Mouse (Mus musculus) neural tube, embryonic 11.5 days (tissue): ENCODE data around the gene Gck. TPM values are rescaled to one million over a fixed set of nuclear protein-coding genes. Genes with fewer than 3 reads are reported as not detected.

Source experiments
- ATAC-seq: fragments of 200-750 bp; cut with Nextera tagmentation; 2 replicates; pipeline ENCODE4 v1.8.0; 2017; ENCODE audit warnings: moderate number of reproducible peaks, mild to moderate bottlenecking, moderate TSS enrichment, moderate library complexity; ENCODE audit not compliant: insufficient read depth, low FRiP score, low TSS enrichment
- DNase-seq: peaks from one replicate; pipeline ENCODE4 v3.0.0-alpha.2; 2015; ENCODE audit warnings: low spot score
- H3K27ac ChIP-seq: fragments of 300-500 bp; sonication (generic); 2 replicates; pipeline ENCODE4 v1.5.1; 2014; ENCODE audit warnings: low read depth, mild to moderate bottlenecking, low read length
- H3K27me3 ChIP-seq: fragments of 300-500 bp; sonication (generic); 2 replicates; pipeline ENCODE4 v1.6.1; 2014; ENCODE audit warnings: mild to moderate bottlenecking, low read length, mixed read lengths; ENCODE audit not compliant: control insufficient read depth, insufficient read depth
- H3K36me3 ChIP-seq: fragments of 300-500 bp; sonication (generic); 2 replicates; pipeline ENCODE4 v1.6.1; 2014; ENCODE audit warnings: mild to moderate bottlenecking, low read length, moderate library complexity, mixed read lengths; ENCODE audit not compliant: control insufficient read depth, insufficient read depth
- H3K4me1 ChIP-seq: fragments of 300-500 bp; sonication (generic); 2 replicates; pipeline ENCODE4 v1.6.1; 2014; ENCODE audit warnings: low read length, mixed read lengths; ENCODE audit not compliant: control insufficient read depth, insufficient read depth
- H3K4me2 ChIP-seq: fragments of 300-500 bp; sonication (generic); 2 replicates; pipeline ENCODE4 v1.6.1; 2014; ENCODE audit warnings: low read depth, mild to moderate bottlenecking, moderate library complexity
- H3K4me3 ChIP-seq: fragments of 300-500 bp; sonication (generic); 2 replicates; pipeline ENCODE4 v1.5.1; 2014; ENCODE audit warnings: low read depth, low read length
- H3K9ac ChIP-seq: fragments of 300-500 bp; sonication (generic); 2 replicates; pipeline ENCODE4 v1.6.1; 2014; ENCODE audit warnings: mild to moderate bottlenecking, low read length
- H3K9me3 ChIP-seq: fragments of 300-500 bp; sonication (generic); 2 replicates; pipeline ENCODE4 v1.6.1; 2016; ENCODE audit warnings: low read length; ENCODE audit not compliant: control insufficient read depth
- WGBS: fragments of 180-500 bp; shearing (Covaris S2); extraction: QIAGEN DNeasy Blood & Tissue Kit; methylation state at CpG from one replicate; pipeline ENCODE4 v1.1.7; 2014; 5-methylcytosine and 5-hydroxymethylcytosine counted together
- polyA plus RNA-seq: library from polyadenylated mRNA; unstranded; fragments of >200 nt; fragmentation: Nextera tagmentation; extraction: Ambion mirVana; gene quantifications from 2 replicates; pipeline ENCODE4 v1.2.1, GENCODE M21; 2014

Gck gene
- polyA plus RNA-seq, result 0.88 and 1.4 TPM in 2 replicates

GRCm38 (mm10) chr11:5949586-5950352 lies at the start of gene Gck:
Gene Gck, minus strand, starts transcription at chr11:5950081.
- Histone ChIP-seq H3K4me2 (no peak within 1 kb of the TSS), H3K4me1 (0 out of 2 replicates have a peak, but pooled peaks cover 5% of the 10 kb centered on the region), H3K36me3 (no peaks in the 10 kb centered on the region), H3K27me3 (no peaks in the 10 kb centered on the region), H3K9ac (no peak within 1 kb of the TSS), H3K9me3 (no peaks in the 10 kb centered on the region), H3K27ac (no peak within 1 kb of the TSS), H3K4me3 (no peak within 1 kb of the TSS)
- ATAC-seq, result no peak
- no peak for DNase-seq
- WGBS, result 61% methylated on average over 8 of the region's 8 CpGs

GRCm38 (mm10) chr11:5998472-5998871 lies 48.6 kb upstream of the Gck start:
- Histone ChIP-seq H3K27ac (no peak overlapping the region), H3K9me3 (no peaks in the 10 kb centered on the region), H3K27me3 (no peaks in the 10 kb centered on the region), H3K4me2 (no peak overlapping the region), H3K4me1 (peaks cover 11% of the 10 kb centered on the region), H3K9ac (no peak overlapping the region), H3K4me3 (no peak overlapping the region), H3K36me3 (no peaks in the 10 kb centered on the region)
- DNase-seq (no peak), ATAC-seq (no peak)
- WGBS, result 96% methylated on average over 2 of the region's 2 CpGs

GRCm38 (mm10) chr11:5995989-5996388 lies 46.1 kb upstream of the Gck start:
- DNase-seq (peak; percentile 87), ATAC-seq (peak; percentile 59; the same call in 1 of the 2 replicates)
- no peak overlapping the region for H3K27ac ChIP-seq
- no peak overlapping the region for H3K9ac ChIP-seq
- 19% methylated on average over 8 of the region's 8 CpGs for WGBS
- H3K4me1 ChIP-seq, result peaks cover 11% of the 10 kb centered on the region
- no peak overlapping the region for H3K4me2 ChIP-seq
- H3K9me3 ChIP-seq, result no peaks in the 10 kb centered on the region
- H3K27me3 ChIP-seq, result no peaks in the 10 kb centered on the region
- H3K4me3 ChIP-seq, result no peak overlapping the region
- H3K36me3 ChIP-seq, result no peaks in the 10 kb centered on the region

GRCm38 (mm10) chr11:5994880-5995279 lies 45.0 kb upstream of the Gck start:
- H3K27ac ChIP-seq, result no peak overlapping the region
- 76% methylated on average over 3 of the region's 3 CpGs for WGBS
- ATAC-seq (no peak), DNase-seq (no peak)
- H3K4me1 ChIP-seq, result no peaks in the 10 kb centered on the region; the same call in none of the 2 replicates
- no peaks in the 10 kb centered on the region for H3K9me3 ChIP-seq
- H3K9ac ChIP-seq, result no peak overlapping the region
- H3K27me3 ChIP-seq, result no peaks in the 10 kb centered on the region
- H3K36me3 ChIP-seq, result no peaks in the 10 kb centered on the region
- no peak overlapping the region for H3K4me2 ChIP-seq
- no peak overlapping the region for H3K4me3 ChIP-seq

GRCm38 (mm10) chr11:5994212-5994611 lies 44.3 kb upstream of the Gck start:
- H3K4me2 ChIP-seq, result no peak overlapping the region
- H3K9me3 ChIP-seq, result no peaks in the 10 kb centered on the region
- H3K9ac ChIP-seq, result no peak overlapping the region
- no peak overlapping the region for H3K27ac ChIP-seq
- H3K36me3 ChIP-seq, result no peaks in the 10 kb centered on the region
- no peaks in the 10 kb centered on the region for H3K27me3 ChIP-seq
- H3K4me1 ChIP-seq, result no peaks in the 10 kb centered on the region
- WGBS, result 88% methylated on average over 5 of the region's 5 CpGs
- no peak overlapping the region for H3K4me3 ChIP-seq
- DNase-seq, result no peak
- ATAC-seq, result no peak

GRCm38 (mm10) chr11:5990910-5991309 lies 41.0 kb upstream of the Gck start:
- H3K9me3 ChIP-seq, result no peaks in the 10 kb centered on the region
- no peaks in the 10 kb centered on the region for H3K4me1 ChIP-seq
- ATAC-seq (no peak), DNase-seq (peak; percentile 71)
- no peak overlapping the region for H3K9ac ChIP-seq
- H3K4me3 ChIP-seq, result no peak overlapping the region
- no peak overlapping the region for H3K4me2 ChIP-seq
- H3K27ac ChIP-seq, result no peak overlapping the region
- H3K36me3 ChIP-seq, result no peaks in the 10 kb centered on the region
- no peaks in the 10 kb centered on the region for H3K27me3 ChIP-seq
- WGBS, result 35% methylated on average over 4 of the region's 4 CpGs

- H3K9me3 ChIP-seq, result no peaks in the 10 kb centered on the region
- ATAC-seq (no peak), DNase-seq (no peak)
- H3K36me3 ChIP-seq, result no peaks in the 10 kb centered on the region
- no peak overlapping the region for H3K4me3 ChIP-seq
- H3K27ac ChIP-seq, result no peak overlapping the region
- H3K4me1 ChIP-seq, result no peaks in the 10 kb centered on the region
- H3K4me2 ChIP-seq, result no peak overlapping the region
- no peak overlapping the region for H3K9ac ChIP-seq
- 82% methylated on average over 16 of the region's 16 CpGs for WGBS
- no peaks in the 10 kb centered on the region for H3K27me3 ChIP-seq
Measured at GRCm38 (mm10) chr11:5989954-5990593, 40.2 kb upstream of the Gck start.

GRCm38 (mm10) chr11:5988126-5988525 lies 38.2 kb upstream of the Gck start:
- ATAC-seq (no peak), DNase-seq (no peak)
- H3K27ac ChIP-seq, result no peak overlapping the region
- no peaks in the 10 kb centered on the region for H3K27me3 ChIP-seq
- H3K9ac ChIP-seq, result no peak overlapping the region
- H3K9me3 ChIP-seq, result no peaks in the 10 kb centered on the region
- H3K4me3 ChIP-seq, result no peak overlapping the region
- H3K36me3 ChIP-seq, result no peaks in the 10 kb centered on the region
- 77% methylated on average over 10 of the region's 10 CpGs for WGBS
- H3K4me1 ChIP-seq, result no peaks in the 10 kb centered on the region
- no peak overlapping the region for H3K4me2 ChIP-seq

- DNase-seq (no peak), ATAC-seq (no peak)
- Histone ChIP-seq H3K9ac (no peak overlapping the region), H3K27me3 (no peaks in the 10 kb centered on the region), H3K36me3 (no peaks in the 10 kb centered on the region), H3K9me3 (no peaks in the 10 kb centered on the region), H3K4me3 (no peak overlapping the region), H3K27ac (no peak overlapping the region), H3K4me1 (no peaks in the 10 kb centered on the region), H3K4me2 (no peak overlapping the region)
- 85% methylated on average over 5 of the region's 5 CpGs for WGBS
Measured at GRCm38 (mm10) chr11:5983629-5984028, 33.7 kb upstream of the Gck start.
